Mouse (Mus musculus) erythroblast, embryonic 14.5 days (primary cell): Measurements from ENCODE around the gene Zmat3.

Experiments used
- GATA1 ChIP-seq: IDR thresholded peaks from 2 replicates; pipeline ENCODE4 v1.6.1; 2012; ENCODE audit warnings: low read length, inconsistent platforms, mixed read lengths
- TAL1 ChIP-seq: IDR thresholded peaks from 3 replicates; pipeline ENCODE4 v1.6.1; 2012; ENCODE audit warnings: low read length, inconsistent platforms, mixed read lengths

DNA sequence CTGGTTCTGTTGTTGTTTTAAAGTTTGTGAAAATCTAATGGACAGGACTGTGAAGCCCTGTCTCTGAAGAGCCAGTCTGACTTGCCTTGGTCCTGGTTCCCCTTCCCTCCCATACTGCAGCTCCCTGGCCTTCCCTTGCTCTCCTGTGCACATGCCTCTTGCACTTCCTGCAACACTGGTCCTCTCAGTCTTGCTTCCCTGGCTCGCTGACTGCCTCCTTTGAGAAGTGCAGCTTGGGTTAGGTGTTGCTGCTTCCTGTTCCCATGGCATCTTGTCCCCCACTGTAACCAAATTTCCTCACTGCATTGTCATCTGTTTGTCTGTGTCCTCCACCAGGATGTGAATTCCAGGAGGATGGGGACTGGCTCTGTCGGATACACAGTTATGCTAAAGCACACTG lies 34.1 kb upstream of the Zmat3 start:
- TF ChIP-seq TAL1 (no peak), GATA1 (no peak)
